Mouse (Mus musculus): ENCODE measurements around the gene Ern1.

Gene Ern1

GRCm38 (mm10) chr11:106487733-106488115 is at the start of gene Ern1:
TSS of gene Ern1 (minus strand) at chr11:106487852.
- peak; percentile 87 for DNase-seq (ENCODE audit: low read depth, low spot score)

GRCm38 (mm10) chr11:106536253-106536912 is 48.7 kb upstream of the Ern1 start:
- no peak for DNase-seq (ENCODE audit: low read depth, low spot score)

- no peak for DNase-seq (ENCODE audit: low read depth, low spot score)
Measured at GRCm38 (mm10) chr11:106535660-106536252, 48.1 kb upstream of the Ern1 start.

GRCm38 (mm10) chr11:106532248-106532790 is 44.7 kb upstream of the Ern1 start:
- DNase-seq (ENCODE audit: low read depth, low spot score): no peak

- DNase-seq (ENCODE audit: low read depth, low spot score): no peak
Measured at GRCm38 (mm10) chr11:106529786-106530185, 42.1 kb upstream of the Ern1 start.

- DNase-seq (ENCODE audit: low read depth, low spot score): no peak
Measured at GRCm38 (mm10) chr11:106529113-106529512, 41.5 kb upstream of the Ern1 start.

GRCm38 (mm10) chr11:106527926-106528325 is 40.3 kb upstream of the Ern1 start:
- no peak for DNase-seq (ENCODE audit: low read depth, low spot score)

GRCm38 (mm10) chr11:106527147-106527821 is 39.6 kb upstream of the Ern1 start:
- DNase-seq (ENCODE audit: low read depth, low spot score): no peak

- no peak for DNase-seq (ENCODE audit: low read depth, low spot score)
Measured at GRCm38 (mm10) chr11:106522538-106522937, 34.9 kb upstream of the Ern1 start.

GRCm38 (mm10) chr11:106521612-106522011 is 34.0 kb upstream of the Ern1 start:
- no peak for DNase-seq (ENCODE audit: low read depth, low spot score)

- no peak for DNase-seq (ENCODE audit: low read depth, low spot score)
Measured at GRCm38 (mm10) chr11:106520404-106520803, 32.8 kb upstream of the Ern1 start.

GRCm38 (mm10) chr11:106519519-106519918 is 31.9 kb upstream of the Ern1 start:
- no peak for DNase-seq (ENCODE audit: low read depth, low spot score)

- no peak for DNase-seq (ENCODE audit: low read depth, low spot score)
Measured at GRCm38 (mm10) chr11:106518391-106518790, 30.7 kb upstream of the Ern1 start.

GRCm38 (mm10) chr11:106515079-106515745 is 27.6 kb upstream of the Ern1 start:
- DNase-seq (ENCODE audit: low read depth, low spot score): no peak

GRCm38 (mm10) chr11:106514446-106514845 is 26.8 kb upstream of the Ern1 start:
- no peak for DNase-seq (ENCODE audit: low read depth, low spot score)

GRCm38 (mm10) chr11:106513166-106513565 is 25.5 kb upstream of the Ern1 start:
- peak; percentile 60 for DNase-seq (ENCODE audit: low read depth, low spot score)

GRCm38 (mm10) chr11:106512006-106512390 is 24.3 kb upstream of the Ern1 start:
- DNase-seq (ENCODE audit: low read depth, low spot score): no peak

GRCm38 (mm10) chr11:106511236-106512005 is 23.8 kb upstream of the Ern1 start:
- DNase-seq (ENCODE audit: low read depth, low spot score): no peak

GRCm38 (mm10) chr11:106507638-106508037 is 20.0 kb upstream of the Ern1 start:
- no peak for DNase-seq (ENCODE audit: low read depth, low spot score)

GRCm38 (mm10) chr11:106506211-106506610 is 18.6 kb upstream of the Ern1 start:
- DNase-seq (ENCODE audit: low read depth, low spot score): no peak

GRCm38 (mm10) chr11:106504129-106504528 is 16.5 kb upstream of the Ern1 start:
- no peak for DNase-seq (ENCODE audit: low read depth, low spot score)

- DNase-seq (ENCODE audit: low read depth, low spot score): no peak
Measured at GRCm38 (mm10) chr11:106503425-106503717, 15.7 kb upstream of the Ern1 start.
